Mouse (Mus musculus) embryonic fibroblast, embryonic 13.5 days (primary cell): ENCODE measurements around the gene Tlx2. TPM values are rescaled to one million over a fixed set of nuclear protein-coding genes. Genes with fewer than 3 reads are reported as not detected.

Source experiments
- H3K27ac ChIP-seq: 2 replicates; pipeline ENCODE4 v1.5.1; 2012; ENCODE audit warnings: low read length, control low read depth, inconsistent platforms; ENCODE audit not compliant: insufficient read depth
- H3K4me1 ChIP-seq: 2 replicates; pipeline ENCODE4 v1.6.1; 2011; ENCODE audit warnings: low read length; ENCODE audit not compliant: control insufficient read depth, insufficient read depth
- H3K4me3 ChIP-seq: 2 replicates; pipeline ENCODE4 v1.5.1; 2011; ENCODE audit warnings: mild to moderate bottlenecking, control low read depth, low read length; ENCODE audit not compliant: insufficient read depth
- CTCF ChIP-seq: IDR thresholded peaks from 2 replicates; pipeline ENCODE4 v1.5.1; 2011; ENCODE audit warnings: mild to moderate bottlenecking, control low read depth, low read length, moderate library complexity, borderline replicate concordance; ENCODE audit not compliant: insufficient read depth
- POLR2A ChIP-seq: IDR thresholded peaks from 2 replicates; pipeline ENCODE4 v1.6.1; 2011; ENCODE audit warnings: low read depth, mild to moderate bottlenecking, control low read depth, low read length, moderate library complexity
- polyA plus RNA-seq: library from polyadenylated mRNA; stranded (reverse); fragments of >200 nt; gene quantifications from 2 replicates; pipeline ENCODE4 v1.2.4, GENCODE M21; 2011; ENCODE audit warnings: low read depth; ENCODE audit not compliant: missing spikeins, insufficient read length

Gene Tlx2
- not detected in 2 replicates for polyA plus RNA-seq

DNA sequence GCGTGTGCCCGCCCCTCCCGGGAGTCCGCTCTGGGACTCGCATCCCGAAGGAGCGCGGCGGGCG is at the start of gene Tlx2:
Gene Tlx2 (minus strand): TSS at position 47 of the 64 bp plus-strand sequence.
- no peak for TF ChIP-seq POLR2A
- Histone ChIP-seq H3K27ac (no peak within 1 kb of the TSS), H3K4me3 (no peak within 1 kb of the TSS), H3K4me1 (no peaks in the 10 kb centered on the region)

DNA sequence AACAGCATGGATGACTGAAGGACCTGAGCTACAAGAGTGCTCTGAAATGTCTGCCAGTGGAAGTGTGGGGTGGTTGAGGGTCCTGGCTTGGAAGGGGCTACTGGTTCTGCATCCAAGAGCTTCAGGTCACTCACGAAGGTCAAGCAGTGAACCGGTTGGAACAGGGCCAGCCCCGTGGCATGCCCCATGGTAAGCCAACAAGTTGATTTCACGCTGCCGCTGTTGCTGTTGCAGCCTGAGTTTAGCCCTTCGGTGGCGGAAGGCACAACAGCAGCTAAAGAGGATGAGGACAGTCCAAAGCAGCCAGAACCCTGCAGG is 49.6 kb upstream of the Tlx2 start:
- Histone ChIP-seq H3K27ac (no peak overlapping the region), H3K4me1 (peaks cover 10% of the 10 kb centered on the region; the same call in 1 of the 2 replicates), H3K4me3 (no peak overlapping the region)
- no peak for TF ChIP-seq POLR2A
- TF ChIP-seq CTCF: no peak

DNA sequence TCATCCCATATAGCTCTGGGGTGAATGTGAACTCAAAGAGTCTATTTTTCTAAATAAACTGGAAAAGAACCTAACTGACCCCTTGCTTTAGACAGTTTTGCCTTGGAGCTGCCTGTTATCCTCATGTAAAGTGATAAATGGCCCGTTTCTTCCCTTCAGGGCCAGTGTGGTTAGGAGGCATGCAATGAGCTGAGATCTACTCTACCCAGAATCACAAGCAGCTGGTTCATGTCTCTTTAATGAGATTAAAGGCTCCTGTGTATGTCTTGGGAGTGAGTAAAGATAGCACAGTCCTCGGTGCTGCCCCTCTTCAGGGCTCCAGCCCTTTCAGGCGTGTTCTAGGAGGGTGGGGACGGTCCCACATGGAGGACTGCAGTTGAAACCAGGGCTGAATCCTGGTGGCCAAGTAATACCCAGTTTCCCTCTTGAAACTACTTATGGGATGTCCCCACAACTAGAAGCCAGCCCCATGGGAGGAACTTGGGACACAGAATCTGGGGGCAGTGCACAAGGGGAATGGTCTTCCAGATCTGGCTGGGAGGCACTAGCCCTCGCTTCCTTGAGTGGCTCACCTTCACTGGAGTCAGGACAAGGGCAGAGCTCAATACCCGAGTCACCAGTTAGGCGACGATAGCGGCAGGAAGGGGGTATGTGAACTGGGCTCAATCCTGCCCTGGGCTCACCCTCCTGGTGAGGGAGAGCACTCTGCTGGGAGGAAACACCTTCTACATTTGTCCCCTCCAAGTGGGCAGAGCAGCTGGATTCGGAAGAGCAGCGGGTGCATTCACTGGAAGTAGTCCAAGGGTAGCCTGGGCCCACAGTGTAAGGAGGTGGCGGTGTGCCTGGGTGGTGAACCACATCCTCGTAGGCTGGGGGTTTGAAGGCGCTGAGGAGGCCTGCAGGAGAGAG is 49.0 kb upstream of the Tlx2 start:
- Histone ChIP-seq H3K27ac (no peak overlapping the region), H3K4me3 (no peak overlapping the region), H3K4me1 (peaks cover 9% of the 10 kb centered on the region; the same call in 1 of the 2 replicates)
- TF ChIP-seq CTCF (no peak), POLR2A (peak; percentile 24; the same call in 1 of the 2 replicates)

DNA sequence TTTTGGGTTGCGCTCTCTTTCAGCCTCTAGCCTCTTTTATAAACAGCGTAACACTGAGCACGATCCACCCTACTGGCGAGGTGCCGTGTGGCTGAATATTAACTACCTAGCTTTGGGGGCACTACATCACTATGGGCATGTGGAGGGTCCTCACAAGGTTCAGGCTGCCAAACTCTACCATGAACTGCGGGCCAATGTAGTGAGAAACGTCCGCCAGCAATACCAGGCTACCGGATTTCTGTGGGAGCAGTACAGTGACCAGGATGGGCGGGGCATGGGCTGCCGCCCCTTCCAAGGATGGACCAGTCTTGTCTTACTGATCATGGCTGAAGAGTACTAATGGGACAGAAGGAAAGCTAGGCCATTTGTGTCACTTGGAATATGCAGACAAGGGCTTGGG is 48.3 kb upstream of the Tlx2 start:
- H3K4me3 ChIP-seq: no peak overlapping the region
- peaks cover 8% of the 10 kb centered on the region; the same call in 1 of the 2 replicates for H3K4me1 ChIP-seq
- H3K27ac ChIP-seq: no peak overlapping the region
- TF ChIP-seq CTCF (no peak), POLR2A (peak; percentile 6; the same call in 1 of the 2 replicates)

DNA sequence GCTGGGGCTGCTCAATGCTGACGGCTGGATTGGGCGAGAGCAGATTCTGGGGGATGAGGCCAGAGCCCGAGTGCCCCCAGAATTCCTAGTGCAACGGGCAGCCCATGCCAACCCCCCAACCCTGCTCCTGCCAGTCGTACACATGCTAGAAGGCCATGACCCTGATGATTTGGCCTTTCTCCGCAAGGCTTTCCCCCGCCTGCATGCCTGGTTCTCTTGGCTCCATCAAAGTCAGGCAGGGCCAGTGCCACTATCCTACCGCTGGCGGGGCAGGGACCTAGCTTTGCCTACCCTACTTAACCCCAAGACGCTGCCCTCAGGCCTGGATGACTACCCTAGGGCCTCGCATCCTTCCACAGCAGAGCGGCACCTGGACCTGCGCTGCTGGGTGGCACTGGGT is 47.5 kb upstream of the Tlx2 start:
- Histone ChIP-seq H3K4me1 (peaks cover 6% of the 10 kb centered on the region; the same call in 1 of the 2 replicates), H3K27ac (no peak overlapping the region), H3K4me3 (no peak overlapping the region)
- TF ChIP-seq CTCF: no peak
- TF ChIP-seq POLR2A: 0 out of 2 replicates have a peak, but pooled peaks have one; percentile 21

DNA sequence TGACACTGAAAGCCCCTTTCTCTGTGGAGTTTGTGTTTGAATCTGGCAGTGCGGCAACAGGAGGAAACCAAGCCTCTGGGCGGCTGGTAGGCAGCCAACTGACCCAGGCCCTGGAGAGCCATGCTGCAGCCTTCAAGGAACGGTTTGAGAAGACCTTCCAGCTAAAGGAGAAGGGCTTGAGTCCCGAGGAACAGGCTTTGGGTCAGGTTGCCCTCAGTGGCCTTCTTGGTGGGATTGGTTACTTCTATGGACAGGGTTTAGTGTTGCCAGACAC is 47.0 kb upstream of the Tlx2 start:
- no peak overlapping the region for H3K27ac ChIP-seq
- H3K4me3 ChIP-seq: no peak overlapping the region
- H3K4me1 ChIP-seq: peaks cover 6% of the 10 kb centered on the region; the same call in 1 of the 2 replicates
- TF ChIP-seq POLR2A: no peak

DNA sequence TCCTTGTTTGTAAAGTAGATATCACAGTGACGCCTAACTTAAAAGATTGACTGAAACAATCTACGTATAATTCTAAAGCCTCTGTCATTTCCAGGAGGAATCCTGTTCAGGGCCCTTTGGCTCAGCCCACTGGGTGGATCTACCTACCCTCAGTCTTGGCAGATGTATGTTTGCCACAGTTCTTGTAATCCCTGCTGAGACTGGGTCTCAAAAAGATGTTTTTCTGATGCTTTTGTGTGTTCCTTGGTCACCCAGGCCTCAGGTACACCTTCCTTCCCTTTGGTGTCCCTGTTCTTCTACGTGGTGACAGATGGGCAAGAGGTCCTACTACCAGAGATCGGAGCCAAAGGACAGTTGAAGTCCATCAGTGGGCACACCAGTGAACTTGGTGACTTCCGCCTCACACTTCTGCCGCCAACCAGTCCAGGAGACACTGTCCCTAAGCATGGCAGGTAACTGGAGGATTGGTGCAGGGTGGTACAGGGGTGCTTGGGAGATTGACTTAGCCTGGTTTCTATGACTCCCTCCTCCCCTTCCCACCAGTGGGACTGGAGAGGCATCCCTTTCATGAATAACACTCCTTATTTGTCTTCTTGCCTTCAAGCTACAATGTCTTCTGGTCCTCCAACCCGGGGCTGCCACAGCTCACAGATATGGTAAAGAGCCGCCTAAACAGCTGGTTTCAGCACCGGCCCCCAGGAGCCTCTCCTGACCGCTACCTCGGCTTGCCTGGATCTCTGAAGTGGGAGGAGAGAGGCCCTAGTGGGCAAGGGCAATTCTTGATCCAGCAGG is 46.5 kb upstream of the Tlx2 start:
- H3K27ac ChIP-seq: no peak overlapping the region
- peak overlapping the region; percentile 87 for H3K4me3 ChIP-seq
- H3K4me1 ChIP-seq: peaks cover 6% of the 10 kb centered on the region; the same call in 1 of the 2 replicates
- TF ChIP-seq POLR2A: peak; percentile 17; the same call in 1 of the 2 replicates
- TF ChIP-seq CTCF: no peak

DNA sequence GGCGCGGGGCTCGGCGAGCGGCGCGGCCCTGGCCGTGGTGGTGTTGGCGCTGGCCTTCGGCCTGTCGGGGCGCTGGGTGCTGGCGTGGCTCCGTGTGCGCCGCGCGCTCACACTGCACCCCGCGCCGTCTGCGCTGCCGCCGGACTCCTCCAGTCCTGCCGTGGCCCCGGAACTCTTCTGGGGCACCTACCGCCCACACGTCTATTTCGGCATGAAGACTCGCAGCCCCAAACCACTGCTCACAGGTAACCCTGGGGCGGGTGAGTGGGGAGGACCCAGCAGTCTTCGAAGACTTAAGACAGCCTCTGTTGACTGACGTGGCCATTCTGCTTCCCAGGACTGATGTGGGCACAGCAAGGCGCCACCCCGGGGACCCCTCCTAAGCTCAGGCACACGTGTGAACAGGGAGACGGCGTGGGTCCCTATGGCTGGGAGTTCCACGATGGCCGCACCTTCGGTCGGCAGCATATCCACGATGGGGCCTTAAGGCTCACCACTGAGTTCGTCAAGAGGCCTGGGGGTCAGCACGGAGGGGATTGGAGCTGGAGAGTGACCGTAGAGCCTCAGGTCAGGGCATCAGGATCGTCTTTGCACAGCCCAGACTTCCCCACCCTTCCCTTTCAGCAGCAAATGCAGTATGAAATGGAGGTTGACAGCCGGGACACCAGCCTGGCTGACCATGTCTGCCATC is 45.7 kb upstream of the Tlx2 start:
- Histone ChIP-seq H3K4me3 (peak overlapping the region; percentile 87), H3K27ac (peak overlapping the region; percentile 6; the same call in 1 of the 2 replicates), H3K4me1 (peaks cover 6% of the 10 kb centered on the region; the same call in 1 of the 2 replicates)
- TF ChIP-seq POLR2A (no peak; the same call in 1 of the 2 replicates), CTCF (no peak)

DNA sequence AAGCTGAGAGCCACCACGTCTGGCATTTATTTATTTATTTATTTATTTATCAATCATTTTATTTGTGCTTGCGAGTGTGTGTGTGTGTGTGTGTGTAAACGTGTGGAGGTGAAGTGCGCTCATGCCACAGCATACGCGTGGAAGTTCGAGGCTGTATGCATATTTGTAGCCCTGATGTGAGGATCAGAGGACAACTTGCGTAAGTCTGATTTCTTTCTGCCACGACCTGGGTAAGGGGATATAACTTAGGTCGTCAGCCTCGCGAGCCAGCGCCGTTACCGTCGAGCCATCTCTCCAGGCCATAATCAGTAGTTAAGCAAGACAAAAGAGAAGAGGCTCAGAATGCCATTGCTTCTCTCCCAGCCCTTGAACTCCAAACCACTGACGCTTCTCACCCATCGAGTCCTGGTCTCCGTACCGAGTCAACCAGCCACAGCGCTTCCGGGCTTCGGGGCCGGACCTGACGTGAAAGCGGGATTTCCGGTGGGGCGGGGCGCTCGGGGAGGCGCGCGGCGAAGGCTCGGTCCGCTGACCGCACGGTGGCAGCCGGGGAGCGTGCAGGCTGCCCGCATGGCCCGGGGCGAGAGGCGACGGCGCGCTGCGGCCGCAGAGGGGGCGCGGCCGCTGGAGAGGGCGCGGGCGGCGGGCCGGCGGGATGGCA is 45.0 kb upstream of the Tlx2 start, which contains the start of gene Mogs:
Gene Mogs (plus strand): TSS at position 486 of the 661 bp plus-strand sequence.
- TF ChIP-seq POLR2A (peak; percentile 95), CTCF (peak; percentile 39; the same call in 1 of the 2 replicates)
- peak within 1 kb of the TSS; percentile 87 for H3K4me3 ChIP-seq
- peak within 1 kb of the TSS; percentile 48 for H3K27ac ChIP-seq
- peaks cover 6% of the 10 kb centered on the region; the same call in 1 of the 2 replicates for H3K4me1 ChIP-seq
